Mouse (Mus musculus) left cerebral cortex, adult 18-20 months (tissue): Measurements from ENCODE around the gene Ptpn6. TPM values are rescaled to one million over a fixed set of nuclear protein-coding genes. Genes with fewer than 3 reads are reported as not detected.

Experiments
- DNase-seq, 2 experiments: peaks; one replicate each; pipeline ENCODE4 v3.0.0; 2021 to 2022; ENCODE audit warnings: low spot score in 2 of 2, mixed read lengths in 1 of 2
- long read RNA-seq, 2 experiments: library from polyadenylated mRNA; stranded (forward); transcript quantifications; one replicate each; pipeline ENCODE4 v2.0.0; 2021
- total RNA-seq, 2 experiments: library from RNA; stranded (reverse); gene quantifications; 2 replicates each; pipeline ENCODE4 v1.2.3; 2021

Gene Ptpn6
- 1 to 10 TPM; 2.5 to 5.1 TPM for total RNA-seq
- long read RNA-seq, experiment 1, transcript Ptpn6-202 (16 exons, 2,219 nt), result major isoform, 5 of 6 reads
- long read RNA-seq, experiment 1, partial matches to known transcripts, result 0 of 6 reads
- long read RNA-seq, experiment 1, other reads (novel, unspliced or antisense), result 1 of 6 reads
- long read RNA-seq, experiment 2, partial matches to known transcripts, result 1 of 2 reads
- long read RNA-seq, experiment 2, other reads (novel, unspliced or antisense), result 1 of 2 reads

GRCm38 (mm10) chr6:124738511-124739023 is at the start of gene Ptpn6:
Gene Ptpn6, minus strand, starts transcription at chr6:124738714.
- no peak for DNase-seq

DNA sequence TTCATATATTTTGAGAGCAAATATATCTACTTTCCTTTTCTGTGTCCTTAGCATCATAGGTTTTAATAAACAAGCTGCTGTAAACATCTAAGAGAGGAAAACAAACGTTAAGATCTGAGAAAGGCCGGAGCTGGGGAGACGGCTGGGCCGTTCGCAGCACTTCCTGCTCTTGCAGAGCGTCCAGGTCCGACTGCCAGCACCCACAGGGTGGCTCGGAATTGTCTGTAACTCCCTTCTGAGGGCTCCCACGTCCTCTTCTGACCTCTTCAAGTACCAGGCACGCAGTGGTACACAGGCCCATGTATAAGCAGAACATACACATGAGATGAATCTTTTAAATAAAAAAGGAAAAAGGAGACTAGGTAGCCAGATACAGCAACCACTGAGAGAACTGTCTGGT is 49.2 kb upstream of the Ptpn6 start:
- DNase-seq, result no peak

- peak; percentile 38 to 60 for DNase-seq
Observed at GRCm38 (mm10) chr6:124786756-124787420, 48.4 kb upstream of the Ptpn6 start.

GRCm38 (mm10) chr6:124782436-124782835 is 43.9 kb upstream of the Ptpn6 start:
- no peak for DNase-seq

GRCm38 (mm10) chr6:124780917-124781316 is 42.4 kb upstream of the Ptpn6 start:
- no peak for DNase-seq

DNA sequence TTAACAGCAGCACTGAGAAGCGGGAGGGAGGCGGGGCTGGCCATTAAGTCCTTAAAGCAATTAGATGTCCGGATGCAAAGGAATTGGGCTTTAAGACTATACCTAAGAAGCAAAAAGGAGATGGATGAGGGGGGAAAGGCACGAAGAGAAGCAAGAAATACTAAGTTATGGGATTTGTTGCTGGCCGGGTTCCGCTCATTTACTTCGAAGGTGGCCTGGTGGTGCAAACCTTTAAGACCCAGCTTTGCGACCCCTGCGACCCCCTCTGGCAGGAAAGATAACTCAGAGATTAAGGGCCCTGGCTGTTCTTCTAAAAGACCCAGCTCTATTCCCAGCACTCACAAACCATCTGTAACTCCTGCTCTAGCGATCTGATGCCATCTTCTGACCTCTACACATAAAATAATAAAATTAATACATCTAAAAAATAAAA is 41.5 kb upstream of the Ptpn6 start:
- DNase-seq, result no peak

DNA sequence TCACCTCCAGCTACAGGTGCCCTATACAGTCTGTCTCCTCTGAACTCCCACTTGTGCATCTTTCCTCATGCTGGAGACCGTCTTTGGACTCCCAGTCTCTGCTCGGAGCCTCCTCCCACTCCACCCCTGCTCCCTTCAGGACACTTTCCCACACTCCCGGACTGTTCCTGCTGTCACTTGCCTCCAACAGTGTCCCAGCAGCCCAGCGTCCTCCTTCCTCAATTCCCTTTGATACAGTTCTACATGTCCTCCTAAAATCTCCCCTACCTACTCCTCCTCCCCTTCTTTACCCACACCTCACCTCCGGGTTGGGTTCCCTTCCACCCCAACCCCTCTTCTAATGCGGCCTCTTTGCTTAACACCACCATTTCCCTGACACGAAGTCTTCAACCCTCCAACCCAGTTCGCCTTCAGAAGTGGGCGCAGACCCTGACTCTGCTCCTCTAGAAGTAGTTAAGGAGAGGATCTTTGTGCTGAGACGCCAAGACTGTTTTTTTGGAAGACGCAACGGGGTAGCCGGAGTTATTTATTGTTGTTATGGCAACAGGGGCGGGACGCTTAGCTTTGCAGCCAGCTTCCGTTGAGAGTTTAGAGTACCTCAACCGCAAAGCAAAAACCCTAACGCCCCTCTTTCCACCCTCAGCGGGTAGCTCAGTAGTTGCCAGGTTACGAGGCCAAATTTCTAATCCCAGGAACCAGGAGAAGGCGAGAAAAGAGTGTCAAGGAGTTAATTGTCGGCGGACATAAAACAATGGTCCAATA is 40.9 kb upstream of the Ptpn6 start, which contains the start of gene Lrrc23:
TSS of gene Lrrc23 (minus strand) at position 506 of the 762 bp plus-strand sequence.
- peak in 1 of 2 experiments; percentile 42 for DNase-seq

- DNase-seq, result no peak
Observed at GRCm38 (mm10) chr6:124770511-124770910, 32.0 kb upstream of the Ptpn6 start.

- DNase-seq, result no peak
Observed at GRCm38 (mm10) chr6:124770013-124770412, 31.5 kb upstream of the Ptpn6 start.

GRCm38 (mm10) chr6:124769101-124769765 is 30.7 kb upstream of the Ptpn6 start, which contains the start of gene Eno2:
Gene Eno2, minus strand, starts transcription at chr6:124769673.
- DNase-seq, result peak; percentile 75 to 85

DNA sequence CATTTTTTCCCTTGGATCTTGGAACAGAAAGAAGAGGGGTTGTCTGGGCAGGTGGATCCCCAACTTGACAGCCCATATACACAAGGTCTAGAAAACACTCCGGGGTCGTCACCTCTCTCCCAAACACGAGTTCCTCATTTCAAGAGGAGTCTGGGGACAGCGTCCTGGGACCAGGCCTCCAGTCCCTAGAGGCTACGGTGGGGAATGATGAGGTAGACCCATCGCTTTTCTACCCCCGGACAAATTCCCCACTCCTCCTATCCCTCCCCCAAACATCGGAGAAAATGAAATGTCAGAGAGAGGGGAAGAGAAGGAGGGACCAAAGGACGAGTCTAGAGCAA is 30.2 kb upstream of the Ptpn6 start:
- no peak for DNase-seq

GRCm38 (mm10) chr6:124767920-124768703 is 29.6 kb upstream of the Ptpn6 start:
- peak; percentile 66 for DNase-seq

DNA sequence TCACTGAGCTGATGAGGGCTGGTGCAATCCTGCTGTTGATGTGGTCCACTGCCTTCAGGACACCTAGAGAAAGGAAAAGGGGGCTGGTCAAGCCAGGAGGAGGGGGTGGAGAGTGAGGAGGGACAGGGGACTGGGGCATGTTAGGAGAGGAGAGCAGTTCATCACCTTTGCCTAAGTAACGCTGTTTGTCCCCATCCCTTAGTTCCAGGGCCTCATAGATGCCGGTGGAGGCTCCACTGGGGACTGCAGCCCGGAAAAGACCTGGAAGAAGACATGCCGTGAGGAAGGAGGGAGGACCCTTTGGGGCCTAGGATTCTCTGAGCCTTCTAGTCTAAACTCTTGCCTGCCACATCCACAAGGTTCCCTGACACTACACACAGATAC is 29.0 kb upstream of the Ptpn6 start:
- DNase-seq, result no peak

GRCm38 (mm10) chr6:124765951-124766350 is 27.4 kb upstream of the Ptpn6 start:
- no peak for DNase-seq

GRCm38 (mm10) chr6:124759259-124759658 is 20.7 kb upstream of the Ptpn6 start:
- peak; percentile 81 to 85 for DNase-seq

GRCm38 (mm10) chr6:124758849-124759232 is 20.3 kb upstream of the Ptpn6 start:
- no peak for DNase-seq

GRCm38 (mm10) chr6:124757909-124758848 is 19.7 kb upstream of the Ptpn6 start:
- DNase-seq, result peak; percentile 55 to 70

- DNase-seq, result no peak
Observed at GRCm38 (mm10) chr6:124757351-124757880, 18.9 kb upstream of the Ptpn6 start.
